Mouse (Mus musculus) thymus, postnatal 14 days (tissue): ENCODE data around the gene Aif1.

Experiments
- DNase-seq: peaks from one replicate; pipeline ENCODE4 v3.0.0; 2021

The Aif1 gene

GRCm38 (mm10) chr17:35175968-35176367 is at the start of gene Aif1:
Aif1 (minus strand) TSS chr17:35176068.
- DNase-seq: no peak

- DNase-seq: no peak
Measured at GRCm38 (mm10) chr17:35225456-35225855, 49.6 kb upstream of the Aif1 start.

- no peak for DNase-seq
Measured at GRCm38 (mm10) chr17:35224641-35225040, 48.8 kb upstream of the Aif1 start.

- DNase-seq: peak; percentile 78
Measured at GRCm38 (mm10) chr17:35222299-35222698, 46.4 kb upstream of the Aif1 start.

GRCm38 (mm10) chr17:35220156-35220952 is 44.5 kb upstream of the Aif1 start, which contains the start of gene Gm16181:
Gm16181 (plus strand) TSS chr17:35220834.
- no peak for DNase-seq

- peak; percentile 81 for DNase-seq
Measured at GRCm38 (mm10) chr17:35219601-35220041, 43.8 kb upstream of the Aif1 start.

- peak; percentile 63 for DNase-seq
Measured at GRCm38 (mm10) chr17:35218516-35219193, 42.8 kb upstream of the Aif1 start.

GRCm38 (mm10) chr17:35213071-35213470 is 37.2 kb upstream of the Aif1 start:
- no peak for DNase-seq

- DNase-seq: no peak
Measured at GRCm38 (mm10) chr17:35210593-35210992, 34.7 kb upstream of the Aif1 start.

GRCm38 (mm10) chr17:35209785-35210535 is 34.1 kb upstream of the Aif1 start:
- peak; percentile 47 for DNase-seq

- no peak for DNase-seq
Measured at GRCm38 (mm10) chr17:35205380-35205769, 29.5 kb upstream of the Aif1 start.

GRCm38 (mm10) chr17:35204494-35205379 is 28.9 kb upstream of the Aif1 start, which contains the start of gene Lta:
Lta (minus strand) TSS chr17:35205351.
- peak; percentile 84 for DNase-seq

- DNase-seq: no peak
Measured at GRCm38 (mm10) chr17:35202442-35202841, 26.6 kb upstream of the Aif1 start.

GRCm38 (mm10) chr17:35201787-35202186 is 25.9 kb upstream of the Aif1 start, which contains the start of gene Tnf:
Tnf (minus strand) TSS chr17:35202007.
- DNase-seq: peak; percentile 75

- DNase-seq: peak; percentile 45
Measured at GRCm38 (mm10) chr17:35201128-35201527, 25.3 kb upstream of the Aif1 start.

- DNase-seq: peak; percentile 87
Measured at GRCm38 (mm10) chr17:35200398-35200797, 24.5 kb upstream of the Aif1 start.

GRCm38 (mm10) chr17:35198946-35199345 is 23.1 kb upstream of the Aif1 start:
- no peak for DNase-seq

- peak; percentile 16 for DNase-seq
Measured at GRCm38 (mm10) chr17:35198029-35198428, 22.2 kb upstream of the Aif1 start.

- DNase-seq: peak; percentile 45
Measured at GRCm38 (mm10) chr17:35197126-35197525, 21.3 kb upstream of the Aif1 start.

- peak; percentile 51 for DNase-seq
Measured at GRCm38 (mm10) chr17:35196321-35196641, 20.4 kb upstream of the Aif1 start.

- peak; percentile 99 for DNase-seq
Measured at GRCm38 (mm10) chr17:35195631-35196320, 19.9 kb upstream of the Aif1 start.
